Mouse (Mus musculus) 3134 (cell line): ENCODE measurements around the gene Racgap1.

ENCODE experiments used
- DNase-seq: peaks from one replicate; pipeline ENCODE4 v3.0.0-alpha.2; 2011; ENCODE audit warnings: low spot score; ENCODE audit not compliant: insufficient read length; ENCODE audit errors: extremely low read depth

Gene Racgap1

DNA sequence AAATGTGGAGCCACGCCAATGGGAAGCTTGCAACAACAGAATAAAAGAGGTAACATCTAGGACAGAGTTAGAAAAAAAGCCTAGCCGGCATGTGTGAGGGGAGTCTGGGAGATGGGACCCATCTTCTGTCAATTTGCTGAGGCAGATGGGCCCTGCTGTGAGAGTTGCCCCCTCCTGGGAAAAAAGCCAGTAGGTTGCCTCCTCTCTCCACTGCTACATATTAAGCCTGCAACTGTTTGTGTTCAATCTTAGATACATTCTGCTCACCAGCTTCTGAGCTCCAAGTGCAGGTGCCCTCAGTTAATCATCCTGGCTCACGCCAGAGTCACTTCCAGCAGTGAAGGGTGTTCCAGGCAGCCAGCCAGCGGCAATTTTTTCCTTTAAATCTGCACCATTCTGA, 31.6 kb downstream of the Racgap1 start:
- no peak for DNase-seq

GRCm38 (mm10) chr15:99618595-99618994, 32.9 kb downstream of the Racgap1 start:
- no peak for DNase-seq

DNA sequence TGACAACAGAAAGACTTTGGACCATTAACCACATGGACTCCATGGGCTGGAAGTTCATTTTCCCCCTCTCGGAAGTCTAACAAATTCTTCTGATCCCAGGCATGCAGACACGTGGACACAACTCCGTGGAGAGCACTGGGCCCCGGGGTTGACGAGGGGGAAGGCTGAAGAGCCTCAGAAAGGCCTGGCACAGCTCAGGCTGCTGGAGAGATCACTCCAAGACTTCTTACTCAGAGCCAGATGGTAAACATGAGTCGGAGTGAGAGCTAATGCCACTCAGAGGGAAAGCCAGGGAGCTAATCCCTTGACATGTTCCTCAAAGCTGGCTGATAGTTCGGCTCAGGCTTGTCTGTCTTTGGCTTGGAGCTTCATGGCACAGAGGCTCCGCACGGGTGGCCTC, 36.2 kb downstream of the Racgap1 start:
- no peak for DNase-seq

DNA sequence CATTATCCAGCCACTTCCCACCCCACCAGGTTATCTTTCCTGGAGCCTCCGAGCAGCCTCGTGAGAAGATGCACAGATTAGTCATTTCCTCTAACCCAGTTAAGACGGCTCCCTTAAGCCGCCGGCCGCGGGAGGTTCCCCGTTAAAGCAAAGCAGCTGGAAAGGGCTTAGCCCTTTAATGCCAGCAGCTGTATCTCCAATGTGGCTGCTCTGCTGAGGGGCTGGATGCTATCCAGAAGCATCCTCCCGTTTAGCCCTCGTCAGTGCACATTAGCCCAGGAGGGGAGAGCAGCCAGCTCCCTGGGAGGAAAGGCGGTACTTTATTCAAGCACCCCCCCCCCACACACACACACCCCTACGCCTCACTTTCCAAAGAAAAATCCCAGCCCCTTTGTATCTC, 36.7 kb downstream of the Racgap1 start:
- DNase-seq: no peak

- DNase-seq: no peak
Measured at GRCm38 (mm10) chr15:99614273-99614672, 37.2 kb downstream of the Racgap1 start.

- DNase-seq: no peak
Measured at GRCm38 (mm10) chr15:99611563-99611962, 39.9 kb downstream of the Racgap1 start.

- DNase-seq: no peak
Measured at GRCm38 (mm10) chr15:99608382-99609125, 42.9 kb downstream of the Racgap1 start.

- no peak for DNase-seq
Measured at GRCm38 (mm10) chr15:99607388-99608113, 43.9 kb downstream of the Racgap1 start.

DNA sequence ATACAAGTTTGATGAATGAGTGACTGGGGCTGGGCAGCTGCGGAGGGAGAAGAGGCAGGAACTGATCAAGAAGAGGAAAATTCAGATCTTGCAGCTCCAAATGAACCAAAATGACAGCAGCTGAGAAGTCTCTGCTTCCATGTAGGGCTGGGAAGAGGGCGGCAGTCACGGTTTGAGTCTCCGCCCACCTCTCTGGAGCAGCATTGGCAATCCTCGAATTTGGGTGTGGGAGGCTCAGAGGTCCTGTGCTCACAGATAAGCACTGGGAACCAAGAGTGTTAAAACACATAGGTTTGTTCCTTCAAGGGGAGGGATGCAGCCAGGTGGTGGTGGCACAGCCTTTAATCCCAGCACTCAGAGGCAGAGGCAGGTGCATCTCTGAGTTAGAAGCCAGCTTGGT, 44.9 kb downstream of the Racgap1 start:
- no peak for DNase-seq

DNA sequence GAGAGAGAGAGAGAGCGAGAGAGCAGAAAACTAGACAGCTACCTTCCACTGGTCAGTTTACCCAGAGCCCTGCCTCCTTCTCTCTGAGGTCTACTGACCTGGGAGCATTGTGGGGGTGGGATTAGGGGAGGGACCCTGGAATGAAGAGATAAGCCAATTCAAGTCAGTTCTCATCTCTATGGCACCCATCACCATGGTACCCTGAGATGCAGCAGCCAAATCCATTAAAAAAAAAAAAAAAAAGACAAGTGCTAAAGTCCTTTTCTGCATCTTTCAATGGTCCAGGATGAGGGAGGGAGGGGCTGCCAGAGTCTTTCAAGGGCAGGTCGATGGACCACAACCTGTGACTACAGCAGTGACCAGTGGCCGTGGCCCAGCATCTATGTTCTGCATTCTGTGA, 45.9 kb downstream of the Racgap1 start:
- DNase-seq: no peak

DNA sequence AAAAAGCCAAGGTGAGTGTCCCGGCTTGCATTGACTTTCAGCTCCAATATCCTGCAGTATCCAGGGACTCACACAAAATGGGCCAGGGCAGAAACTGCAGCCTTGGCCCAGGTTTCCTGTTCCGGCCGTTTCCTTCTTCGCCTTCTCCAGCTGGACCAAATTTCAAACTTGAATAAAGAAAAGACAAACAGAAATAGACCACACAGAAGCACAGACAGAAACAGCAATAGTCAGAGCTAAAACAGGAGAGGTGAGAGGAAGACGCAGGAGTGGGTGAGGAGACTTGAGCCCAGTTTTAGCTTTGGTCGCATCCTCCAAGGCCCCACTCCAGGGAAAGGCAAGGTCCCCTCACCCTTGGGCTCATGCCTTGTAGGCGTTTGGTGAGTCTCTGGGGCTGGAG, 48.2 kb downstream of the Racgap1 start:
- no peak for DNase-seq

DNA sequence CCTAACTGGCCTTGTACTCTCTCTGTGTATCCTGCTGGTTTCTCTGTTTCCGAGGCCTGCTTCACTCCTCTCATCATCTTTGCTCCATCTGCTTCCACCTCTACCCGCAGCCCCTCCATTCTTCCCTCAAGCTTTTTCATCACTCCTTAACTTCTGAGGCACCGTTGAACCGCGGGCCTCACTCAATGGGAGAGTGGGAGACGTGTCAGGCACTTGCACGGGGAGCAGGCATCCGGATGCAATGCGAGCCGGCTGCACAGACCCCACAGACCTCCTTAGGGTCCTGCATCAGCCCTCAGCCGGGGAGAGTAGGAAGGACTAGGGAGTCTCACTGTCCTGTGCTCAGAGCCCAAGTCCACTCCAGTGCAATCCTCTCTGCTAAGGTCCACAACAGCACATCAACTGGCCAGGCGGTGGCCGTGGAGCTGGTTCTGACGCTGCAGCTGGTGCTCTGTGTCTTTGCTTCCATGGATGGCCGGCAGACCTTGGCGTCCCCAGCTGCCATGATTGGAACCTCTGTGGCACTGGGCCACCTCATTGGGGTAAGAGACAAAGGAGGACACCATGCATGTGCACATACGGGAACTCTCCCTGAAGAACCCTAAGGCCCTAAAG, 49.1 kb downstream of the Racgap1 start:
- DNase-seq: no peak

DNA sequence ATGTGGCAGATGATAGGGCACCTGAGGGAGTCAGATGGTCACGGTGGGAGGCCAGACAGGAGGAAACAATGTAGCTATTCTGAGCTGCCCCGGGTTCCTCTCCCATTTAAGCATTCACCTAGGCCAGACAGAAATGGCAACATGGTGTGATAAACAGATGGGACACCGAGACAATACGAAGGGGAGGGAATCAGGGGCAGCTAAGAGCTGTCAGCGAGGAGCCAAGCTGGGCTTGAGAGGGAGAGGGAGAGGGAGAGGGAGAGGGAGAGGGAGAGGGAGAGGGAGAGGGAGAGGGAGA, 49.7 kb downstream of the Racgap1 start:
- no peak for DNase-seq

GRCm38 (mm10) chr15:99600986-99601822, 50.3 kb downstream of the Racgap1 start, which contains the start of gene Aqp6:
Gene Aqp6, plus strand, starts transcription at chr15:99601400.
- DNase-seq: no peak

GRCm38 (mm10) chr15:99599245-99600070, 52.0 kb downstream of the Racgap1 start:
- peak; percentile 33 for DNase-seq

DNA sequence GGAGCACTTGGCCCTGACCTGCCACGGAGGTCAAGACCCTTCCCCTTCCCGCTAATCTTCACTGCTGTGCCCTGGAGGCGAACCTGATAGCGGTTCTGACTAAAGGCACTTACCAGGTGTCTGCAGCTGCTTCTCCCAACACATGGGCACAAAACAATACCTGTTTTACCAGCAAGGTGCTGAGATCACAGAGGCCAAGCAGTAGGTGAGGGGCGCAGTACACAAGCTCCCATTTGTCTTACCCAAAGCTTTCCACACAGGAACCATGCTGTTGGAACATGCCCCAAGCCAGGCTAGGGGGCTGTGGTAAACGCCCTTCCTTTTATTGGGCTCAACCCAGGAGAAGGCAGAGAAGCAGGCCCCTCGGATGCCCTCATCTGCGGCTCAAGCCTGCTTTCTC, 53.9 kb downstream of the Racgap1 start:
- DNase-seq: peak; percentile 54

GRCm38 (mm10) chr15:99596841-99597240, 54.6 kb downstream of the Racgap1 start:
- DNase-seq: no peak

- peak; percentile 77 for DNase-seq
Measured at GRCm38 (mm10) chr15:99596056-99596687, 55.3 kb downstream of the Racgap1 start.

- DNase-seq: peak; percentile 85
Measured at GRCm38 (mm10) chr15:99594951-99595350, 56.5 kb downstream of the Racgap1 start.

GRCm38 (mm10) chr15:99592877-99593276, 58.6 kb downstream of the Racgap1 start:
- DNase-seq: peak; percentile 52
